Mouse (Mus musculus): ENCODE results near the gene Spryd3. TPM values are rescaled to one million over a fixed set of nuclear protein-coding genes. Genes with fewer than 3 reads are reported as not detected.

Spryd3 gene
- total RNA-seq, 2 experiments from 2014 or later: 141 to 151 TPM

Other genes with a start within 250 kb of the Spryd3 start
- gene Krt76, start 243.3 kb downstream of the Spryd3 start, total RNA-seq (2021): not detected
- gene Krt4, start 211.5 kb downstream of the Spryd3 start, total RNA-seq (2021): not detected
- not detected for gene Krt79, start 195.9 kb downstream of the Spryd3 start, total RNA-seq (2021)
- gene Krt78, start 181.9 kb downstream of the Spryd3 start, total RNA-seq (2021): not detected
- under 1 TPM in 1 of 2 experiments, not detected in 1; 0.18 TPM for gene Krt8, start 131.8 kb downstream of the Spryd3 start, total RNA-seq (2021)
- gene Krt18, start 108.1 kb downstream of the Spryd3 start, total RNA-seq (2021): under 1 TPM in 1 of 2 experiments, not detected in 1; 0.71 TPM
- 100 to 1,000 TPM; 179 to 182 TPM for gene Eif4b, start 62.5 kb downstream of the Spryd3 start, total RNA-seq (2021)
- 10 to 100 TPM; 10.7 to 22.0 TPM for gene Tns2, start 35.8 kb downstream of the Spryd3 start, total RNA-seq (2021)
- 1 to 10 TPM; 8.2 to 8.9 TPM for gene Igfbp6, start 8.1 kb upstream of the Spryd3 start, total RNA-seq (2021)
- gene Soat2, start 14.3 kb upstream of the Spryd3 start, total RNA-seq (2021): under 1 TPM in 1 of 2 experiments, not detected in 1; 0.23 TPM
- gene Zfp740, start 67.0 kb upstream of the Spryd3 start, total RNA-seq (2021): 10 to 100 TPM; 68.8 to 69.4 TPM
- gene Csad, start 68.5 kb upstream of the Spryd3 start, total RNA-seq (2021): 10 to 100 TPM; 37.1 to 39.5 TPM
- gene Itgb7, start 95.7 kb upstream of the Spryd3 start, total RNA-seq (2021): 1 to 10 TPM; 1.8 to 2.2 TPM
- 1 to 10 TPM; 8.3 to 10.0 TPM for gene Rarg, start 121.3 kb upstream of the Spryd3 start, total RNA-seq (2021)
- not detected for gene Gm9918, start 134.3 kb upstream of the Spryd3 start, total RNA-seq (2021)
- 10 to 100 TPM; 33.9 to 37.3 TPM for gene Mfsd5, start 143.2 kb upstream of the Spryd3 start, total RNA-seq (2021)
- 1 to 10 TPM; 1.4 to 1.8 TPM for gene Espl1, start 160.0 kb upstream of the Spryd3 start, total RNA-seq (2021)
- 100 to 1,000 TPM; 400 to 436 TPM for gene Pfdn5, start 189.9 kb upstream of the Spryd3 start, total RNA-seq (2021)
- gene Myg1, start 195.5 kb upstream of the Spryd3 start, total RNA-seq (2021): 10 to 100 TPM; 65.9 to 69.8 TPM
- 10 to 100 TPM; 21.4 to 24.2 TPM for gene Aaas, start 214.5 kb upstream of the Spryd3 start, total RNA-seq (2021)
- under 1 TPM; 0.38 to 0.57 TPM for gene Sp7, start 230.9 kb upstream of the Spryd3 start, total RNA-seq (2021)